Mouse (Mus musculus) adrenal gland, adult 18-20 months (tissue): ENCODE results near the gene Dusp27. TPM values are rescaled to one million over a fixed set of nuclear protein-coding genes. Genes with fewer than 3 reads are reported as not detected.

ENCODE experiments used
- DNase-seq, 2 experiments: peaks; one replicate each; pipeline ENCODE4 v3.0.0; 2021 to 2022; ENCODE audit warnings: low spot score in 2 of 2
- long read RNA-seq, 2 experiments: library from polyadenylated mRNA; stranded (forward); transcript quantifications; one replicate each; pipeline ENCODE4 v2.0.0; 2021
- total RNA-seq, 2 experiments: library from RNA; stranded (reverse); gene quantifications; 1 replicate in 1 of 2; 2 replicates in 1 of 2; pipeline ENCODE4 v1.2.3; 2021

Gene Dusp27
- not detected for total RNA-seq
- long read RNA-seq, experiment 1, result 0 reads
- long read RNA-seq, experiment 2, full-length matches to known transcripts, result 3 of 6 reads
- long read RNA-seq, experiment 2, partial matches to known transcripts, result 0 of 6 reads
- long read RNA-seq, experiment 2, other reads (novel, unspliced or antisense), result 3 of 6 reads

DNA sequence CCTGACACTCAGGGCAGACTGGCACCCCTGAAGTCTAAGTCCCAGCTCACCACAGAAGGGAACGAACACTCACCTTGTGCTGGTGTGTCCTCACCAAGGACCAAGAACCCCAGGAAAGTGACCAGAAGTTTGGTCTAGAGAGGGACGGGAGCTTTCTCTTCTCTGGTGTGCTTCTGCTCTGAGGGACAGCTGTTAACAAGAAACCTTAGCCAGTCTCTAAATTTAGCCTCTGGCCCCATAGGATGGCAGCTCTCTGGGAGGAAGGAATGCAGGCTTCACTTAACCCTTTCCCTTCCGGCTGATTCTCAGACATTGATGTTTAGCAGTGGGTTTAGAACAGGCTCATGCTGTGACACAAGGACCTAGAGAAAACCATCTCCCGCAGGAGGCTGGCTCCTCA lies at the start of gene Dusp27:
Gene Dusp27 (minus strand): TSS at position 204 of the 400 bp plus-strand sequence.
- DNase-seq, result no peak

DNA sequence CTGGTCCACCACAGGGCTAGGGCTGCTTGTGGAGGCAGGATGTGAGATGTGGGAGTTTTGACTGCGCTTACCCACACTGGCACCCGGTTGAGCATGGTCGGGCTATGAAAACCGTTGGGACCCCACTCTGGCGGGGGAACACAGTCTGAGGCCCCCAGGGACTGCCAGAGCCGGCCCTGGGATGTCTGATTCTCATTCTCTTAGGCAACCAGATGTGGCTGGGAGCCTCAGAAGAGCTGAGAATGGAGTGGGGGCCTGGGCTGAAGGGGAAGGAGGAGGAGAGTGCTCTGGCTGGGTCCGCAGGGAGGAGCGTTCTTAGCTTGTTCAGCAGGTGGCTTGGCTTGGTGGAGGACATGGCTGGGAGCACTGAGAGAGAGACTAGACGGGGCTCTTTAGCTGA lies 45.9 kb upstream of the Dusp27 start:
- no peak for DNase-seq

DNA sequence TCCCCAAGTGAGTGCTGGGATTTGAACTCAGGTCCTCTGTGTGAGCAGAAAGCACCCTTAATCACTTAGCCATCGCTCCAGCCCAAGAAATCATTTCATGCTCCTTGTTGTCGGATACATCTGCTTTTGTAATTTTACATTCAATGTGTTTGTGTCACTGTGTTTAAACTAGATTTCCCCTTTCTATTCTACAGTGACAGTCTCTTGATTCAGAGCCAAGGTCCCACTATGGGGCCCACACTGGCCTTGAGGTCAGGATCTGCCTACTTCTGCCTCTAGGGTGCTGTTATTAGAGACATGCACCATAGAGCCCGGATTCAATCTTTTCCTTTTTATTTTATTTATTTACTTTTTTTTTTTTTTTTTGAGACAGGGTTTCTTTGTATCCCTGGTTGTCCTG lies 45.3 kb upstream of the Dusp27 start:
- DNase-seq, result no peak

DNA sequence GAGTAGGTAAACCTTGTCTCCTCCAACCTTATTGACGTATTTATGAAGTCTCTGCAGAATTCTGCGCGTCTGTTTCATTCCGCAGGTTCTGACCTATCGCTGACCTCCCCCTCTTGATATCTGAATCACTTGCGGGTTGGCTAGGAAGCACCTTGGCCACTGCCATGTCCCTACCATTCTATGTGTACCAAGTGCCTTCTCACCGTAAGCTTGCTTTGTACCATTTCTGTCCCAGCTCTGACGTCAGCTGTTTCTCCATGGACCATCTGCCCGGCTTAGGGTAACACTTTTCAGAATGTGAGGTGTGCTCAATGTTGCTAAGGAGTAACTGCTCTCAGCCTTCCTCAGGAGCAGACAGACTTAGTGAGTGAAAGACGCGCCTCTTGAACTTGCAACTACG lies 43.1 kb upstream of the Dusp27 start:
- DNase-seq, result no peak

DNA sequence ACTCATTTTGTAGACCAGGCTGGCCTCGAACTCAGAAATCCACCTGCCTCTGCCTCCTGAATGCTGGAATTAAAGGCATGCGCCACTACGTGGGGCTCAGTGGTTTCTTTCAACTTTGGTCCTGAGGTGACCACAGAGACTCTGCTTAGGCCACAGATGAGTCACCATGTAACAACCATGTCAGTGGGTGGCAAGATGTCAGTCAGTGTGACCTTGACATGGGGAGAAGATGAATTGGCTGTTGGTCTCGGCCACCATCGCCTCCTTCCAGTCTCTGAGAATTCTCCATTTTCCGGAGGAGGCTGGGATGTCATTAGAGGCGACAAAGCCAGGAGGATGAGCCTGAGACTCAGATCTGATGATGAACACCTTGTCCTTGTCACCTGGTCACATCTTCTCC lies 42.0 kb upstream of the Dusp27 start:
- no peak for DNase-seq

DNA sequence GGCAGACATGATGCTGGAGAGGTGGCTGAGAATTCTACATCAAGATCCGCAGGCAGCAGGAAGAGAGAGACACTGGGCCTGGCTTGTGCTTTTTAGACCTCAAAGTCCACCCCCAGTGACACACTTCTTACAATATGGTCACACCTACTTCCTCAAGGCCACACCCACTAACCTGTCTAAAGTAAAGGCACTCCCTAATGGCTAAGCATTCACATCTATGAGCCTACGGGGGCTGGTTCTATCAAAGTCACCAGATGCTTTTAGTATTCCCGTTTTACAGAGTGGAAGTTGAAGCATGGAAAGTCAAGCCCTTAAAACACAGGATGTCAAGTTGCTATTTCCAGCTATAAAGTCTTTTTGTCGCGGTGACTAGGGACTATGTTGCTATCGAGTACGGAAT lies 40.3 kb upstream of the Dusp27 start:
- DNase-seq, result no peak

DNA sequence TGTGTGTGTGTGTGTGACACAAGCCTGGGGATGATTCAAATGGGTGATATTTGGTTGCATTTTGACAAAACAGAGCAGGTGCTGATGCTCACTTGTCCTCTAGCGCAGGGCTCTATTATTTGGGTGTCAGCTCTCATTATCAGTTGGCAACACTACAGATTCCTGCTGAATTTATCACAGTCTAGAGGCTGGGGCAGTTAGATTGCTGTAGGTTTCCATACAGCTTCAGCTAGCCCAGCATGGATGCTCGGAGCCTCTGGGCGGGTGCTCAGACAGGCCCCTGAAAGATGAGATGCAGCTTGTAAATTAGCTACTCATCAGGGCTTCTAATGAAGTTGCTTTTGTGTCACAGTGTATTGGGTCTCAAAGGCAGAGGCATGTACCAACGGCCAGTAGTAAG lies 39.7 kb upstream of the Dusp27 start:
- DNase-seq, result no peak

DNA sequence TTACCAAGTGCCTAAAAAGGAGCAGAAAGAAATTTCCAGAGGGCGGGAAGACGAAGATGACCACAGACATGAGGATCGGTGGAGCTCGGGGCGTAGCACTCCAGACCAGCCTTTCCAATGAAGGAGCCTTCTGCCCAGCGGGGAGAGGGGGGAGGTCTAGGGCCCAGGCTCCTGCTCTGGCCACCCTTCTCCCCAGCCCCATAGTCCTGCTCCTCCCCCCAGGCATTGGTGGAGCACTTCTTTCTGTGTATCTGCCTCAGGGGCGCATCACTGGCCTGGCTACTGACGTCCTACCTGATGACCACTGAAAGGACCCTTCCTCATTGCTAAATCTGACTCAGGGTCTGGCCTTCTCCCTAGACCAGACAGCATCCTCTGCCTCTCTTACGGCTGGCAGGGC lies 37.4 kb upstream of the Dusp27 start:
- no peak for DNase-seq

DNA sequence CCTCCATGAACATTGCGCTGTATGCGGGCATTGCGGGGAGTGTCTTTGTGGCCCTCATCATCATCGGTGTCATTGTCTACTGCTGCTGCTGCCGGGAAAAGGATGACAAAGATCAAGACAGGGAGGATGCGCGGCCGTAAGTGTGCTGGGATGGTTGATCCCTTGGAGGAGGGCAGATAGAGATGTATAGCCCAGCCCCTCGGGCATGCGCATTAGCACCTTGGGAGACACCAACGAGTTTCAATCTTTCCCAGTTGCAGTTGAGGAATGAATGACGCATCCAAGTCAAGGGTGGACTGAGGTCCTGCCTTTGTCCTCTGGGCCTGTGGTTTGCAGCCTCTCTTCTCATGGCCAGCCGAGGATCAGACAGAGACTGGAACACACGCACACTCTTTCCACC lies 36.9 kb upstream of the Dusp27 start:
- no peak for DNase-seq

DNA sequence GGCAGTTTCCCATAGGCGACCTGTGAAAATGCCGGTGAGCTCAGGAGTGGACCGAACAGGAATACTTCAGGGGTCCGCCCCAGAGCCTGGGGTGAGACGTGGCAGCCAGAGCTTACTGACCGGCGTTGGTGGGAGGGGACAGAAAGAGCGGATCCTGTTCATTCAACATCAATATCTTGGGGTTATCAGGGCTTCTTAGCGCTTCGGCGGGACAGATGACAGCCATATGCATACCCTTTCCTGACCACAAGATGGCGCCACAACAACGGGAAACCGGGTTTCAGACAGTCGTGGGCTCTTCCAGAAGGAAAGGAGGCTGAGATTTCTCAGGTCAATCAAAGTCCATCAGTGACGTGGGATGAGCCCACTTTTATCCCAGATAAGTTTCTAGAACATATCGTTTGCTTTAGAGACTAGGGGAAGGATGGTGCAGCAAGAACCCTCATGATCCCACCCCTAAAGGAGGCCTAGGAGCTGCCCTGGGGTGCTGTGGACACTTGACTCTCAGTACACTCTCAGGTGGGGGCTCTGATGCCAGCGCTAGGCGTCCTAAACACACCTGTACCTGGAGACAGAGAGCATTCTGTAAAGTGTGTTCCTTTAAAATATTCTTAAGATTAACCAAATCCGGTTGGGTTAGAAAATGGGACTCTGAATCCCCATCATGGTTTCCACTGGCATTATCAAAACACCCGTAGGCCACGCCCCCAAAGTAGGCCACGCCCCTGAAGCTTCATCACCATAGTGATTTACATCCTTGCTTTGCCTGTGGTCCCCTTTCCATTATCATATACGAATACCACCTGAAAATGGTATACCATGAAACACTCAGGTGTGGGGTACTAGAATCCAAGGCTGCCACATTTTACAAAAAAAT lies 33.1 kb upstream of the Dusp27 start:
- peak; percentile 78 to 81 for DNase-seq

DNA sequence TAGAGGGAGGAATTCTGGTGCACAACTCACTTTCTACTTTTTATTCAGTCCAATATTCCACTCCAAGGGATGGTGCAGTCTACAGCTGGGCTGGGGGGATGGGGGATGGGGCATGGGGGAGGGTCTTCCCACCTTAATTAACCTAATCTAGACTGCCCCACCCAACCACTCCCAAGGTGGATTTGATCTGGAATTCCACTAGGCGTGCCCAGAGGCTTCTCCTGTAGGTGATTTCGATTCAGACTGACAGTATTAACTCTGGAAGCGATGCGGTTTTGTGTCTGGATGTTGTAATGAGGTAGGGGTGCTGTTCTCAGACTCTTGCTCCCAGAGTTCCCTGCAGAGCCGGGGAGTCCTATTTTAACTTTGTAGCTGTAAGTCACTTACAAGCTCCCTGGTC lies 32.4 kb upstream of the Dusp27 start:
- no peak for DNase-seq

DNA sequence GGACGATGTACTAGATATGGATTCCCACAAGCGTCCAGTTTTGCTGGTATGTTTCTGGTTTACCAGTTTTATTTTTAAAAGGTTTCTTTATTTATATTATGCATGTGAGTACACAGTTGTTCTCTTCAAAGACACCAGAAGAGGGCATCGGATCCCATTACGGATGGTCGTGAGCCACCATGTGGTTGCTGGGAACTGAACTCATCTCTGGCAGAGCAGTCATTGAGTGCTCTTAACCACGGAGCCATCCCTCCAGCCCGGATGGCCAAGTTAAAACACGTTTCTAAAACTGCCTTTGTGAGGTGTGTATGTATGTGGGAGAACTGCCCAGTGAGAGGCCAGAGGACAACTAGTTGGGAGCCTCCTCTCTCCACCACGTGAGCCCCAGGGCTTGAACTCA lies 30.9 kb upstream of the Dusp27 start:
- no peak for DNase-seq

DNA sequence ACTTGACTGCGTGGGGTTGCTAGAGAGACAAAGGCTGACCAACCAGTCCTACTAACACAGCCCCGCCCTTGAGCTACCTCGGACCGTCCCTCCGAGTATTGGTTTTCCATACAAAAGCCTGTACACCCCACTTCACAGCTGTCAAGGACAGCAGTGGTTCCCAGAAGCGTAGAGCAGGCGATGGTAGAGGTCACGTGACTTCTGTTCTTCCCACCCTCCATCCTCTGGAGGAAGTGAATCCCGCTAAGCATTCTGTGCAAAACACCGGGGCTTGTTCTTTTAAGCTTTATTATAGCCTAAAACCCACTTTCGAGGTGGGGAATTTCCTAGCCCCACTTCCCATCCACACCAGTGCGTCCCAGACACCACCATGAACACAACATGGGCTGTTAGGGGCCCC lies 30.0 kb upstream of the Dusp27 start:
- no peak for DNase-seq

DNA sequence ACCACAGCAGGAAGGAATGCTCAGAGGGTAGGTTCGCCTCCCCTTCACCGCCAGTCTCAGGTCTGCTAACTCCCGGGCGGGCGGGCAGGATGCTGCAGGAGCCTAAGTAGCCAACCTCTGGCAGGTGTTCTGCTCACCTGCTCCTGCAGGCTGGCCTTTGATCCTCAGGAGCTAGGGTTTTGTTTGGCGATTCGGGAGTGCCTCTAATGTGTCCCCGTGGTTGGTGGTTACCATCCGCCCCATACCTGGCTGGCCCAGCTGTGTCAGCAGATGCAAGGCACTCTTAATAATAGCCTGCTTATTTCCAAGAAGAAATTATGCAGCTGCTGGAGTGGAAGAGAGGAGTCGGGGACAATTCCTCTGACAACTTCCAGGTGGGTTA lies 27.4 kb upstream of the Dusp27 start:
- no peak for DNase-seq

DNA sequence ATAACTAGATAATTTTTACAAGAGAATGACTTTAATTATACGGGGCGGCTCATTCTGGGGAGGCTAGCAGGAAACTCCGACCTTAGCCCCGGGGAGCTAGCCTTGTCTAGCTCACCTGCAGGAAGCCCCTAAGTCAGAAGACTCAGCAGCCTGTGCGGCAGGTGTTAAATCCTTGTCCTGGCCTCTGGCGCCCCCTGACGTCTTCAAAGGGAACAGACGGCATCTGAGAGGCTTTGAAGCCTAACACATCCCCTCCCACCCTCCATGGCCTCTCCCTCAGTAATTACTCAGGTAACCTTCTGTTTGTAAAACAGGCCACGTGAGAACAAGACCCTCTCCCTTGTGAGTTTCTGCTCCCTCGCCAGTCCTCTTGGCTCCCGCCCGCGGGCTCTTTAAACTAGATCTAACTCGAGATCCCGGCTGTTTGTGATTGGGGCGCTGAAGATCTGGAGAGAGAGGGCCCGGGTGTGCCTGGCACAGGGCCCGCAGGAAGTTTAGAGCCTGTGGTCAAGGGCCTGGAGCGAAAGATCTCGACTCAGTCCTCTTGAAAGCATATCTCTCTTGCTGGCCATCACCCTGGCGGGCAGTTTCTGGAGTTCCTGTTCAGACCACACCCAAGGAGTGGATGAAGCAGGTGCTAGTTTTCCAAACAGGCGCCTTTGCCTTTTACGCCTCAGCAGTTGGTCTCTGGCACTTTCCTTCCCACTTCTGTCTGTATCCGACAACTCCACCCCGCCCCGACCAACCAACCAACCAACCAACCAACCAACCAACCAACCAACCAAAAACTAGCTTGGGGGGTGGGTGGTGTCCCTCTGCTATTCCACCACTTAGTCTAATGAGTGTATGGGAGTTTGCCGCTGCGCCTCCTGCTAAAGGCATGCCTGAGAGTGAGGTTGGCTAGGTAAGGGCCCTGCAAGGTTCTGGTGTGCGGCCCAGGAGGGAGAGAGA lies 26.7 kb upstream of the Dusp27 start:
- peak; percentile 73 for DNase-seq

DNA sequence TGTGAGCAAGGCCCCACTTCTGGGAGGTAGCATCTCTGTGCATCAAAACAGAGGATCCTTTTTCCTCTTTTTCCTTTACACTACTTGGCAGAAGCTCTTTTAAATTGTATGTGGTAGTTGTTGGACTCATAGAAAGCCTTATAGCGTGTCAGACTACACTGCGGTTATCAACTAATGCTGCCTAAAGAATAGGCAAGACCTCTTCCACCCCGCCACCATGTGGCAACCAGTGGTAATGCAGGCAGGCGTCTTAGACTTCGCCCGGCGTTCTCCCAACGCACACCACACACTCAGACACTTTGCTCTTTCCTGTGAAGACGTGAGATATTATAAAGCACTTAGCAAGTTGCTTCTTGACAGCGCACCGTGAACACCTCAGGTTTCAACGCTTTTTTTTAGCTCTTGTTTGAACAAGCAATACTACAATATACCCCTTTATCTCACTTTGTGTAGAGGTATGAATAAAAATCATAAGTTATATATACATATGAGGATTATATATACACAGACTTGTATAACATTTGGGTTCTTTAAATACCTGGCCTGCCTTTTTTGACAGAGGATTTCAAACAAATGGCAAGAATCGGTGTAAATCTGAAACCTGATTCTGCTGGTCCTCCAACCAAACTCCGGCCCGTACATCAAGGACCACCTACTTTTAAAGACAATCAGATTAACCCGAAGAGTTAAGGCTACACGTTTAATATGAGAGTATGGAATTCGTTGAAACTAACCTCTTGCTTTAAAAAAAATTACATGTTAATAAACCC lies 25.8 kb upstream of the Dusp27 start:
- DNase-seq, result peak; percentile 89 to 92

DNA sequence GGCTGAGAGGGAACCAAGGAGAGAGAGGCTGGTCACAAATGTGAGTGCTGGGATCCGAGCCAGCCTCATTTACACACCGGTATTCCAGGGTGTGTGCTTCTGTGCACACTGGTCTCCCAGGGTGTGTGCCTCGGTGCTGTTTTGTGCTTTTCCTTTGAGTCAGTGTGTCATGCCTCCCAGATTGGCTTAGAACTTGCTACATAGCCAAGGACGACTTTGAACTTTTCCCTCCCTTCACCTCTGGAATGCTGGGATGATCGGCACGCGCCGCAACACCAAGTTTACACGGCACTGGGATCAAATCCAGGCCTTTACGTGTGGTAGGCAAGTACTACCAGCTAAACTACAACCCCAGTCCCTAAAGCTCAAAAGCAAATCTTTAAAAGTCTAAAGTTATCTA lies 24.3 kb upstream of the Dusp27 start:
- DNase-seq, result no peak

DNA sequence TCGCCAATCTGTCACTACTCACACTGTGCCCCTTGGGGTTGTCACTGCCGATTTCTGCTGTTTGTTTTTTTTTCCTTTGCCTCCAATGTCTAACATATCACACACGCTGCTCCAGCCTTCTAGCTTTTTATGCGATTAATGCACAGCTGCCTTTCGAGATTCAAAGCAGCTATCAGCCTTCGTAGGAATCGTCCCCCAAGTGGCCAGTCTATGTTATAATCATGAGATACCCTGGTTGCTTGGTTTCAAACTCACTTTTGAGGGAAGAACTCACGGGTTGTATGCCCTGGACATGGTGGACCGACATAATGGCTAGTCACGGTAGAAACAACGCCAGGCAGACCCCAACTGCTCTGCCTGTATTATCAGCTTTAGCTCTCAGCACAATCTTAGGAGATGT lies 23.6 kb upstream of the Dusp27 start:
- no peak for DNase-seq

DNA sequence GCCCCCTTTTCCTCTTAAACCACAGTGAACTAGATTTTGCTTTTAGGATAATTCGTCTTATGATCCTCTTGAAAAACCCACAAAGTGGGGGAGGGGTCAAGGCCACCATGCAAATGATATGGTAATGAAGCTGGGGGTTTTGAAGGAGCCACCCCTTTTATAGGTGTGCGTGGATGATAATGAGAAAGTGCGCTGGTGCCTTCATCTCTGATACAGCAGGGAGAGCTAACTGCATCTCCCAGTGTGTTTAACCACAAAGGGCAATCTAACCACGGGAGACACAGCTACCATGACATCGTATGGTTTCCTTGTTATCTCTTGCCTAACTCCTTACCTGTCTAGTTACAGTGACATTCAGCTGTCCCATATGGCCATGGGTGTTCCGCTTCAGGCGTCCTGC lies 22.3 kb upstream of the Dusp27 start:
- no peak for DNase-seq

DNA sequence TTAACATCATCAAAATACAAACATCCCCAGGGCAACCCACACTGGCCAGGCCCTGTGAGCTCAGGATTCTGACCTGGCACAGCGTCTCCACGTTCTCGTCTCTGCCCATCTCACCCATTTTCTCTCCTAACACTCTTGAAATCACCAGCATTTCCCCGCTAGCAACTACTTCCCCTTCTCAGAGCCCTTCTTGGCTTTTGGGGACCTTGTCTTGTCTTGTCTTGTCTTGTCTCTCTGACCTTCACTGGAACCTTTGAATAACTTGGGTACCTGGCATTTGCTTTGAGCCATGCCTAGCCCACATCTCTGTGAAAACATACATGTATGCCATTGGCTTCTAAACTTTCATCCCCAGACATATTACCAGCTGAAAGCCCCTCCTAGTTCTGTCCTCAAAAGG lies 21.7 kb upstream of the Dusp27 start:
- no peak for DNase-seq

DNA sequence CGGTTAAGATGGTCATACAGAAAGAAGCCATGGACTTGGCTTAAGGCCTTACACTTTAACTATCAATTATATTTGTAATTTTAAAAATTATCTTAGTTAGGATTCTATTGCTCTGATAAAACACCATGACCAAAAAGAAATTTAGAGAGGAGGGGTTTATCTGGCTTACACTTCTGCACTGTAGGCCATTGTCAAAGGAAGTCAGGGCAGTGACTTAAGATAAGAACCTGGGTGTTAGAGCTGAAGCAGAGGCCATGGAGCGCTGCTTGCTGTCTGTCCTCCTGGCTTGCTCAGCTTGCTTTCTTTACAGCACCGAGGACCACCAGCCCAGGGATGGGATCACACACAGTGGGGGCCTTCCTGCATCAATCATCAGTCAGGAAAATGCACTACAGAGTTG lies 19.9 kb upstream of the Dusp27 start:
- no peak for DNase-seq
